ENCODE assay signal across 17 mouse cellular contexts in genomic region chr5:119679084-119679483, GRCm38 (mm10). TPM values are rescaled to one million over a fixed set of nuclear protein-coding genes. Genes with fewer than 3 reads are reported as not detected.
DNase-seq lines count a peak whose midpoint lies in the region; ATAC-seq and TF ChIP-seq lines count a peak whose summit lies in the region.
"Had no signal": no experiment of that assay in that cellular context is flagged by ENCODE, and none has a peak within 500 bp of the region (broad histone marks: within the 10 kb centered on the region; RNA-seq: fewer than 3 reads in every experiment).

No protein-coding gene starts in this region.

- no peak overlapping the region for H3K9ac ChIP-seq in kidney, postnatal 0 days (ENCODE audit: low read depth, low read length)
- H3K9ac ChIP-seq in embryonic facial prominence, embryonic 13.5 days = peak overlapping the region; percentile 99
- H3K9ac ChIP-seq: forebrain, embryonic 12.5 days; hindbrain, embryonic 14.5 days had no signal

- no peak overlapping the region for H3K27ac ChIP-seq in kidney, postnatal 0 days
- H3K27ac ChIP-seq in embryonic facial prominence, embryonic 13.5 days = peak overlapping the region; percentile 75
- H3K27ac ChIP-seq: forebrain, embryonic 12.5 days; hindbrain, embryonic 14.5 days; layer of hippocampus, adult 2 months had no signal

- H3K4me3 ChIP-seq in kidney, postnatal 0 days (replicated peaks; ENCODE audit: low read depth, low read length) = no peak overlapping the region
- H3K4me3 ChIP-seq in embryonic facial prominence, embryonic 13.5 days = peak overlapping the region; percentile 75
- H3K4me3 ChIP-seq: forebrain, embryonic 12.5 days; layer of hippocampus, adult 2 months had no signal

- 0 out of 2 replicates have a peak overlapping the region, but pooled peaks have one; percentile 25 for H3K4me2 ChIP-seq in kidney, postnatal 0 days (ENCODE audit: low read length)
- H3K4me2 ChIP-seq in embryonic facial prominence, embryonic 13.5 days = peak overlapping the region; percentile 79
- H3K4me2 ChIP-seq: forebrain, embryonic 12.5 days; hindbrain, embryonic 14.5 days had no signal

- H3K4me1 ChIP-seq in kidney, postnatal 0 days (replicated peaks; ENCODE audit: insufficient read depth, low read length) = no peaks in the 10 kb centered on the region
- peaks cover 54% of the 10 kb centered on the region for H3K4me1 ChIP-seq in embryonic facial prominence, embryonic 13.5 days

- TF ChIP-seq CTCF in kidney, postnatal 0 days (IDR thresholded peaks at IDR 0.05; ENCODE audit: low read depth) = no peak

- peaks cover 62% of the 10 kb centered on the region for H3K27me3 ChIP-seq in kidney, postnatal 0 days (ENCODE audit: insufficient read depth, low read length)
- peaks cover 70% of the 10 kb centered on the region for H3K27me3 ChIP-seq in embryonic facial prominence, embryonic 13.5 days

- H3K36me3 ChIP-seq in kidney, postnatal 0 days (ENCODE audit: insufficient read depth, low read length) = peaks cover 8% of the 10 kb centered on the region; the same call in 1 of the 2 replicates
- peaks cover 56% of the 10 kb centered on the region for H3K36me3 ChIP-seq in embryonic facial prominence, embryonic 13.5 days
- H3K36me3 ChIP-seq: forebrain, embryonic 12.5 days had no signal

- no peak for DNase-seq in kidney, postnatal 0 days (ENCODE audit: low spot score)
- no peak for DNase-seq in kidney, adult 9 months
- peak; percentile 17 for DNase-seq in urinary bladder, postnatal 25 days (ENCODE audit: low spot score)
- DNase-seq in urinary bladder, postnatal 4 days (ENCODE audit: low spot score in 2 of 2) = no peak
- DNase-seq in retina, embryonic 14.5 days (ENCODE audit: low spot score) = no peak
- DNase-seq in layer of hippocampus, postnatal 25 days (ENCODE audit: extremely low spot score in 1 of 2, low spot score in 1 of 2) = no peak
- DNase-seq: adrenal gland, postnatal 25 days; cerebellum, adult 8-10 months; gastrocnemius, postnatal 36 days; kidney, adult 2 months; left cerebral cortex, postnatal 4 days had no signal

- no peak for ATAC-seq in kidney, postnatal 0 days (replicated peaks; ENCODE audit: low FRiP score, low read depth)
- no peak for ATAC-seq in embryonic facial prominence, embryonic 13.5 days (ENCODE audit: insufficient number of reproducible peaks, insufficient read depth, low FRiP score, low TSS enrichment, low read depth)

- no peaks in the 10 kb centered on the region for H3K9me3 ChIP-seq in kidney, postnatal 0 days (replicated peaks; ENCODE audit: low read length)
- no peaks in the 10 kb centered on the region for H3K9me3 ChIP-seq in embryonic facial prominence, embryonic 13.5 days
- H3K9me3 ChIP-seq: forebrain, embryonic 12.5 days had no signal

RNA-seq across cellular contexts. Expression of gene Tbx3, which starts 8.6 kb away (rescaled TPM):
- polyA plus RNA-seq in kidney, postnatal 0 days (2015; fragmentation: Nextera tagmentation; extraction: Ambion mirVana) = 32.9 and 36.8 TPM in 2 replicates
- 63.4 and 67.0 TPM in 2 replicates for polyA plus RNA-seq in embryonic facial prominence, embryonic 13.5 days (2015; fragmentation: Nextera tagmentation; extraction: Ambion mirVana)
- 1 to 10 TPM; 2.9 to 3.1 TPM for total RNA-seq in layer of hippocampus, postnatal 25 days (2021)
- total RNA-seq: common myeloid progenitor, adult 5-6 weeks; MEL had no signal
